Mouse (Mus musculus) megakaryocyte, embryonic 14.5 days (primary cell): ENCODE results near the gene Auts2. TPM values are rescaled to one million over a fixed set of nuclear protein-coding genes. Genes with fewer than 3 reads are reported as not detected.

Experiments
- H3K27me3 ChIP-seq: replicated peaks from 2 replicates; pipeline ENCODE3; 2012; ENCODE audit warnings: inconsistent platforms
- H3K36me3 ChIP-seq: replicated peaks from 2 replicates; pipeline ENCODE3; 2012; ENCODE audit warnings: low read length, inconsistent platforms, mixed read lengths
- H3K4me1 ChIP-seq: 2 replicates; pipeline ENCODE4 v1.6.1; 2012; ENCODE audit warnings: inconsistent platforms
- H3K4me3 ChIP-seq: replicated peaks from 2 replicates; pipeline ENCODE3; 2012; ENCODE audit warnings: moderate library complexity, mild to moderate bottlenecking, inconsistent platforms
- H3K9me3 ChIP-seq: 2 replicates; pipeline ENCODE4 v1.6.1; 2012; ENCODE audit warnings: inconsistent platforms
- FLI1 ChIP-seq: IDR thresholded peaks from 2 replicates; pipeline ENCODE4 v1.6.1; 2012; ENCODE audit warnings: low read length, inconsistent platforms, mixed read lengths
- GATA1 ChIP-seq: IDR thresholded peaks from 3 replicates; pipeline ENCODE4 v1.6.1; 2012; ENCODE audit warnings: mixed read lengths, low read length, inconsistent platforms, borderline replicate concordance
- polyA plus RNA-seq: library from polyadenylated mRNA; stranded (reverse); fragments of >175 nt; gene quantifications from 2 replicates; pipeline ENCODE4 v1.2.3, GENCODE M21; 2012; ENCODE audit warnings: low replicate concordance; ENCODE audit not compliant: insufficient read depth

Gene Auts2
- polyA plus RNA-seq, 1 experiment = 4.0 TPM

GRCm38 (mm10) chr5:131593261-131593660, 949.9 kb downstream of the Auts2 start:
- H3K27me3 ChIP-seq = peaks cover 24% of the 10 kb centered on the region
- no peaks in the 10 kb centered on the region for H3K36me3 ChIP-seq
- no peak for TF ChIP-seq GATA1
- TF ChIP-seq FLI1 = no peak
- H3K4me1 ChIP-seq = no peaks in the 10 kb centered on the region
- H3K9me3 ChIP-seq = 0 out of 2 replicates have a peak, but pooled peaks cover under 1% of the 10 kb centered on the region
- H3K4me3 ChIP-seq = no peak overlapping the region

GRCm38 (mm10) chr5:131589948-131590467, 953.1 kb downstream of the Auts2 start:
- Histone ChIP-seq H3K9me3 (peaks cover 11% of the 10 kb centered on the region), H3K36me3 (no peaks in the 10 kb centered on the region), H3K4me1 (no peaks in the 10 kb centered on the region; the same call in 1 of the 2 replicates), H3K27me3 (peaks cover 10% of the 10 kb centered on the region), H3K4me3 (no peak overlapping the region)
- TF ChIP-seq GATA1 = no peak
- TF ChIP-seq FLI1 = no peak

- H3K4me1 ChIP-seq = peaks cover 9% of the 10 kb centered on the region
- TF ChIP-seq GATA1 = no peak
- no peak for TF ChIP-seq FLI1
Measured at GRCm38 (mm10) chr5:131586332-131586700, 956.8 kb downstream of the Auts2 start.

DNA sequence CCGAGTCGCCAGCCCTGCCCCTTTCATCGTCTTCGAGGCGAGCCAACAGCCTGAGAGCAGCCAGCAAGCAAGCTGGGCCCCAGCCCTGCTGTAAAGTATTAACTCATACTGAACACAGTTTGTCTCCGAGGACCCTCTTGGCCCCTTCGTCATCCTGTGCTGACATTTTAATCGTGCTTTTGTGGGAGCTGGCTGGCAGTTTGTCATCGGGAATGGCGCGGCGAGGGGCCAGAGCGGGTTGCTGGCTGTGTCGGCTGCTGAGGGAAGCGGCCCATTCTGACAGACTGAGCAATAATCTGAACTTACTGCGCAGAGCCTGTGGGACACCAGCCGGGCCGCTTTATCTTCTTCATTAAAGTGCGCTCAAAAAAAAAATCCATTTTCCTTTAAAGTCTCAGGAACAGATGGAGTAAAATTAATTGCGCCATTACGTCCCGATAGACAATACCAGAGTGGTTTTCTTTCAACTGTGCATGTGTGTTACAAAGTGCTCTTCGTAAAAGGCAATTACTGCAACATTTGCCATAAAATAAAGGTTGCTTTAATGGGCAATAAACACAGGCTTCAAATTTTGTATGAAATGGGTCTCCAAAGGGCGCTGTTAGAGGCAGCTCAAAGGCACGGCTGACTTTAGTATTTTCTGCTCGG, 957.3 kb downstream of the Auts2 start:
- Histone ChIP-seq H3K9me3 (peaks cover 25% of the 10 kb centered on the region), H3K36me3 (no peaks in the 10 kb centered on the region)

More at GRCm38 (mm10) chr5:131586332-131586700, 956.8 kb downstream of the Auts2 start:
- Histone ChIP-seq H3K36me3 (no peaks in the 10 kb centered on the region), H3K9me3 (peaks cover 25% of the 10 kb centered on the region), H3K4me3 (no peak overlapping the region), H3K27me3 (peaks cover 5% of the 10 kb centered on the region)

DNA sequence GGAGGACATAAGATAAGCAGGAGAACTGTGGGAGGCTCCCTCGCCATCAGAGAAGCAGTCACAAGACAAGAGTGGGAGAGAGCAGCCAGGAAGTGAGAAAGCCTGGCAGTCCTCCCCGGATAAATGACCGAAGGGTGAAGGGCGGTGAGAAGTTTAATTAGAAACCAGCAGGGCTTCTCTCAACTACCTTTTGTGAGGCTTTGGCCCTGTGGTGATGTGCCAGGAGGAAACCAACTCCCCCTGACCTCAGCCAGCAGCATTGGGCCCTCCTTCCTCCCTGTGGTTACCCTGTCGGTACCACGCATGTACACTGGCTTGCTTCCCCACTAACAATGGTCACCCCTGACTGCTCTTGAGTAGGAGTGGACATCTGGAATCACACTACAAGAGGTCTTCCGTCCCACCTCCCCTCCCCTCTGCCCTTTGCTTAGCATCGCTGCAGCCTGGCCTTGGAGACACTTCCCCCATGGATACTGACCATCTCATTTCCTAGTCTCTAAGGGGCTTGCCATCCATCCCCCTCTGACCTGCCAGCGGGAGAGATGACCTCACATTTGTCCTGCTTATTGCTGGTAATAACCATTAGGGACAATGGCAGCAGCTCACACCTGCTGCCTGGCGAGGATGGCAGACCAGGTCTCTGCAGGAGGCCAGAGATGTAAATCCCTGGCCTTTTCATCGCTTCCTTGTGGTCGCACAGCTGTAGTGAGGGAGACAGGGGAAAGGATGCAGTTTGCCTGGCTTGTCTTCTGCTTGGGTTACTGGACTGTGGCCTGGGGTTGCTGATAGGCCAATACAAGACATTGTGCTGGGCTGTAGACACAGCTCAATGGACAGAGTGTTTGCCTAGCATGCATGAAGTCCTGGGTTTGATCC, 958.6 kb downstream of the Auts2 start:
- Histone ChIP-seq H3K9me3 (peaks cover 25% of the 10 kb centered on the region), H3K27me3 (peaks cover 5% of the 10 kb centered on the region), H3K36me3 (no peaks in the 10 kb centered on the region), H3K4me1 (peaks cover 9% of the 10 kb centered on the region), H3K4me3 (peak overlapping the region; percentile 71)
- no peak for TF ChIP-seq FLI1
- TF ChIP-seq GATA1 = no peak

More for the DNA sequence above, 957.3 kb downstream of the Auts2 start:
- H3K4me1 ChIP-seq = peaks cover 9% of the 10 kb centered on the region
- H3K27me3 ChIP-seq = peaks cover 5% of the 10 kb centered on the region
- no peak overlapping the region for H3K4me3 ChIP-seq
- no peak for TF ChIP-seq GATA1
- no peak for TF ChIP-seq FLI1

GRCm38 (mm10) chr5:131581110-131582050, 961.8 kb downstream of the Auts2 start:
- TF ChIP-seq FLI1 (no peak), GATA1 (no peak)
- no peaks in the 10 kb centered on the region for H3K36me3 ChIP-seq
- peaks cover 9% of the 10 kb centered on the region for H3K4me1 ChIP-seq
- H3K4me3 ChIP-seq = no peak overlapping the region
- H3K27me3 ChIP-seq = peaks cover 5% of the 10 kb centered on the region
- H3K9me3 ChIP-seq = peaks cover 19% of the 10 kb centered on the region

GRCm38 (mm10) chr5:131578737-131579136, 964.4 kb downstream of the Auts2 start:
- H3K4me1 ChIP-seq = no peaks in the 10 kb centered on the region
- TF ChIP-seq GATA1 = no peak
- no peak for TF ChIP-seq FLI1
- peaks cover 1% of the 10 kb centered on the region for H3K27me3 ChIP-seq
- no peak overlapping the region for H3K4me3 ChIP-seq
- peaks cover 6% of the 10 kb centered on the region for H3K9me3 ChIP-seq
- H3K36me3 ChIP-seq = no peaks in the 10 kb centered on the region

DNA sequence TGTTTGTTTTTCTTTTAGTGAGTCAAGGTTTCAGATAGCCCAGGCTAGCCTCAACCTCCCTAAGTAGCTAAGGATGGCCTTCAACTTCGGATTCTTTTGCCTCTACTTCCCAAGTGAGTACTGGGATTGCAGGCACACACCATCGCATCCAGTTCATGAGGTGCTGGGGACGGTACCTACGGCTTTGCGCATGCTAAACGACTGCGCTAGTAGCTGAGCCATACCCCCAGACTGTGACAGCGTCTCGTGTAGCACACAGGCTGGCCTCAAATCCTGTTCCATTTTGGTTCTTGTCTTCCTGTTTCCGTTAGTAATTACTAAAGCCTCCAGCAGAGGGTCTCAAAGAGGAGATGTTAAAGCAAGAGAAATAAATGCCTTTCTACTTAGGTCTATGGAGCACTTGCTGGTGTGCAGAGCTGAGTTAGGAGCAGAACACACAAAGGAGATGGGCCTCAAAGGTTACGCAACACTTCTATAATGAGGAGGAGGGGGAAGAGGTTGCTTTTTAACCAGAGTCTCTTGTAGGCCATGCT, 967.3 kb downstream of the Auts2 start:
- no peak for TF ChIP-seq FLI1
- TF ChIP-seq GATA1 = no peak
- H3K4me1 ChIP-seq = no peaks in the 10 kb centered on the region
- no peak overlapping the region for H3K4me3 ChIP-seq
- H3K27me3 ChIP-seq = peaks cover 2% of the 10 kb centered on the region
- H3K9me3 ChIP-seq = peaks cover 15% of the 10 kb centered on the region; the same call in 1 of the 2 replicates
- no peaks in the 10 kb centered on the region for H3K36me3 ChIP-seq

DNA sequence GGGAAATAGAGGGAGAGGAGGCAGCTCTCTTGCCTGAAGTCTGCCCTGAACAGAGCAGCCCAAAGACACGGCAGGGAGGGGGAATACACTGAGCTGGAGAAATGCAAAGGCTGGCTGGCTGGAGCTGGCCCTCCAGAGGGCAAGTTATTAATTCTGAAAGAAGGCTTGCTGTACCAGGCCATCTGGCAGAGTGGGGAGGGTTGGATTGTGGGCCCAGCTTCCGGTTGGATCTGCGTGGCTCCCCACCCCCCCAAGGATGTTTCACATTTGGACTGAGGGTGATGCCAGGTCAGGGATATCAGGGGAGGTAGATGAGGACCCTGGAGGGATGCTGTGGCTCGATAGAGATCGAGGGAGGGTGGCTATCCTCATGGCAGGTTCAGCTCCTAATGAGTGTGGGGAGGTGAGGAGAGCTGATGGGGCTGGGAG, 968.0 kb downstream of the Auts2 start:
- Histone ChIP-seq H3K9me3 (peaks cover 22% of the 10 kb centered on the region), H3K4me3 (no peak overlapping the region), H3K4me1 (no peaks in the 10 kb centered on the region), H3K27me3 (peaks cover 2% of the 10 kb centered on the region), H3K36me3 (no peaks in the 10 kb centered on the region)
- TF ChIP-seq FLI1 (no peak), GATA1 (no peak)
